Mouse (Mus musculus): Measurements from ENCODE around the gene Slc36a3.

DNA sequence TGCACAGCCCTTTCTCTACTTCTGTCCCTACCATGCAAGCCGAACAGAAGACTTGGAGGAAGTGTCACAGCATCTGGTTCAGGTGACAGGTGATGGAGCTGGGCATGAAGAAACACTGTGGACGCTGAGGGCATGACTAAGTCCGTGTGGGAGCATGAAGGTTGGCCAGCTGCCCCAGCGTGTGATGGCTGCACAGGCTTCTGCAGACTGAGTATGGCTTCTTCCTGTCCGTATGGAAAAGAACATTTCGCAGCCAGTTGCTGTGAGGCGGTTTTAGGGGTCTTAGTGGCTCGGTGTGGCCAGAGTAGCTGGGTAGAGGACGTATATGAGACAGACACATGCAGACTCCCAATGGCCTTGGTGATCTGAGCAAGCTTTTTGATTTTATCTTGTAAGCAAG, 70.3 kb downstream of the Slc36a3 start:
- TF ChIP-seq MAFK (IDR thresholded peaks at IDR 0.05; ENCODE audit: insufficient read depth, low read depth, low read length) (no peak), ZNF384 (IDR thresholded peaks at IDR 0.05; ENCODE audit: low read depth, low read length) (no peak), CHD2 (IDR thresholded peaks at IDR 0.05; ENCODE audit: low read depth, low read length) (no peak), ZC3H11A (IDR thresholded peaks at IDR 0.05; ENCODE audit: borderline replicate concordance, low read depth, low read length) (no peak), HCFC1 (IDR thresholded peaks at IDR 0.05; ENCODE audit: borderline replicate concordance, insufficient read depth, low read length) (no peak)

Data from ES-E14 (cell line).